In genomic region chr1:75187126-75187525, GRCm38 (mm10) we compare ENCODE assay signal across 23 mouse cellular contexts. TPM values are rescaled to one million over a fixed set of nuclear protein-coding genes. Genes with fewer than 3 reads are reported as not detected.
A peak's percentile ranks its signal among the peaks of the same experiment; 100 is the strongest.
DNase-seq lines count a peak whose midpoint lies in the region; ATAC-seq and TF ChIP-seq lines count a peak whose summit lies in the region.
"Had no signal": no experiment of that assay in that cellular context is flagged by ENCODE, and none has a peak within 500 bp of the region (broad histone marks: within the 10 kb centered on the region; RNA-seq: fewer than 3 reads in every experiment).

No protein-coding gene starts in this region.

- H3K9me3 ChIP-seq in kidney, embryonic 16.5 days (ENCODE audit: low read length): no peaks in the 10 kb centered on the region
- H3K9me3 ChIP-seq in lung, embryonic 14.5 days (ENCODE audit: low read depth, low read length): no peaks in the 10 kb centered on the region
- no peaks in the 10 kb centered on the region for H3K9me3 ChIP-seq in MEL (replicated peaks; ENCODE audit: insufficient read depth, low read length)
- H3K9me3 ChIP-seq: embryonic facial prominence, embryonic 13.5 days; forebrain, embryonic 13.5 days; forebrain, embryonic 15.5 days had no signal

- H3K79me2 ChIP-seq in MEL (ENCODE audit: control insufficient read depth, insufficient read depth, low read length, poor library complexity): peaks cover 6% of the 10 kb centered on the region

- no peak overlapping the region for H3K27ac ChIP-seq in kidney, adult 2 months (ENCODE audit: insufficient read depth, low read depth, low read length)
- no peak overlapping the region for H3K27ac ChIP-seq in kidney, embryonic 16.5 days (ENCODE audit: low read length)
- no peak overlapping the region for H3K27ac ChIP-seq in lung, embryonic 14.5 days (ENCODE audit: low read depth)
- H3K27ac ChIP-seq in MEL (ENCODE audit: control insufficient read depth, low read depth, low read length): no peak overlapping the region
- H3K27ac ChIP-seq: embryonic facial prominence, embryonic 13.5 days; forebrain, embryonic 13.5 days; forebrain, embryonic 15.5 days had no signal

- no peak for TF ChIP-seq POLR2A in kidney, adult 2 months (IDR thresholded peaks at IDR 0.05; ENCODE audit: low read depth, low read length)
- no peak for TF ChIP-seq POLR2A in MEL (IDR thresholded peaks at IDR 0.05; ENCODE audit: control insufficient read depth in 1 of 2, insufficient read depth in 1 of 2, low read depth in 1 of 2, low read length in 2 of 2, poor library complexity in 1 of 2)

- peaks cover 3% of the 10 kb centered on the region for H3K36me3 ChIP-seq in kidney, adult 2 months (ENCODE audit: control insufficient read depth, insufficient read depth, low read length)
- peaks cover 37% of the 10 kb centered on the region for H3K36me3 ChIP-seq in kidney, embryonic 16.5 days (ENCODE audit: insufficient read depth, low read length)
- H3K36me3 ChIP-seq in lung, embryonic 14.5 days (ENCODE audit: insufficient read depth): peaks cover 47% of the 10 kb centered on the region
- H3K36me3 ChIP-seq in MEL (ENCODE audit: control insufficient read depth in 1 of 2, insufficient read depth in 2 of 2, low read length in 2 of 2): peaks cover 0 to 24% of the 10 kb centered on the region in 2 experiments; a peak in 2 of 4 replicates

- no peak overlapping the region for H3K9ac ChIP-seq in kidney, embryonic 16.5 days (replicated peaks; ENCODE audit: low read length)
- no peak overlapping the region for H3K9ac ChIP-seq in lung, embryonic 14.5 days
- no peak overlapping the region for H3K9ac ChIP-seq in MEL (ENCODE audit: control insufficient read depth, low read depth, low read length, poor library complexity, severe bottlenecking)
- H3K9ac ChIP-seq: embryonic facial prominence, embryonic 13.5 days; forebrain, embryonic 13.5 days; forebrain, embryonic 15.5 days; forebrain, postnatal 0 days had no signal

- ATAC-seq in kidney, embryonic 16.5 days (ENCODE audit: low FRiP score, low TSS enrichment): no peak
- ATAC-seq in lung, embryonic 14.5 days (ENCODE audit: insufficient read depth): no peak
- ATAC-seq: CD4-positive, CD25-positive, alpha-beta regulatory T cell, adult 4 months; forebrain, embryonic 13.5 days; forebrain, embryonic 15.5 days; forebrain, postnatal 0 days had no signal

- TF ChIP-seq RAD21 in MEL (IDR thresholded peaks at IDR 0.05; ENCODE audit: low read depth, low read length): no peak

- peaks cover 3% of the 10 kb centered on the region; the same call in 1 of the 2 replicates for H3K4me1 ChIP-seq in kidney, adult 2 months (ENCODE audit: control insufficient read depth, insufficient read depth, low read length)
- peaks cover 12% of the 10 kb centered on the region for H3K4me1 ChIP-seq in kidney, embryonic 16.5 days (ENCODE audit: insufficient read depth, low read length)
- H3K4me1 ChIP-seq in lung, embryonic 14.5 days (ENCODE audit: insufficient read depth): peaks cover 9% of the 10 kb centered on the region; the same call in 1 of the 2 replicates
- H3K4me1 ChIP-seq in MEL (ENCODE audit: control insufficient read depth in 1 of 2, insufficient read depth in 2 of 2, low read length in 2 of 2): peaks cover 3 to 29% of the 10 kb centered on the region in 2 experiments; a peak in 3 of 4 replicates

- TF ChIP-seq CTCF in kidney, adult 2 months (conservative IDR thresholded peaks at IDR 0.05; ENCODE audit: insufficient read depth, insufficient read length, low read depth, low read length): no peak
- TF ChIP-seq CTCF in lung, embryonic 14.5 days (IDR thresholded peaks at IDR 0.05; ENCODE audit: low read depth): no peak
- no peak for TF ChIP-seq CTCF in MEL (IDR thresholded peaks at IDR 0.05 in 2 of 3, conservative IDR thresholded peaks at IDR 0.05 in 1 of 3; ENCODE audit: control insufficient read depth in 1 of 3, insufficient read depth in 1 of 3, low read depth in 2 of 3, low read length in 3 of 3, poor library complexity in 1 of 3, severe bottlenecking in 1 of 3)

- no peak for TF ChIP-seq EP300 in MEL (IDR thresholded peaks at IDR 0.05; ENCODE audit: low read depth in 1 of 2, low read length in 2 of 2)

- no peaks in the 10 kb centered on the region for H3K27me3 ChIP-seq in kidney, adult 2 months (replicated peaks; ENCODE audit: control insufficient read depth, insufficient read depth, low read length)
- no peaks in the 10 kb centered on the region for H3K27me3 ChIP-seq in kidney, embryonic 16.5 days (ENCODE audit: insufficient read depth, low read length)
- no peaks in the 10 kb centered on the region for H3K27me3 ChIP-seq in lung, embryonic 14.5 days (ENCODE audit: insufficient read depth, low read length)
- no peaks in the 10 kb centered on the region for H3K27me3 ChIP-seq in MEL (ENCODE audit: control insufficient read depth in 1 of 2, insufficient read depth in 2 of 2, low read length in 2 of 2)
- H3K27me3 ChIP-seq: CH12.LX; embryonic facial prominence, embryonic 13.5 days; forebrain, embryonic 13.5 days; forebrain, embryonic 15.5 days had no signal

- no peak overlapping the region for H3K4me3 ChIP-seq in kidney, adult 2 months (ENCODE audit: insufficient read depth, low read depth, low read length)
- no peak overlapping the region for H3K4me3 ChIP-seq in kidney, embryonic 16.5 days (ENCODE audit: low read length)
- no peak overlapping the region for H3K4me3 ChIP-seq in lung, embryonic 14.5 days (ENCODE audit: low read depth, low read length)
- no peak overlapping the region for H3K4me3 ChIP-seq in MEL (ENCODE audit: control insufficient read depth in 1 of 2, insufficient read depth in 1 of 2, low read depth in 2 of 2, low read length in 2 of 2)
- H3K4me3 ChIP-seq: embryonic facial prominence, embryonic 13.5 days; forebrain, embryonic 13.5 days; forebrain, embryonic 15.5 days had no signal

- H3K4me2 ChIP-seq in kidney, embryonic 16.5 days (replicated peaks; ENCODE audit: low read depth, low read length): no peak overlapping the region
- no peak overlapping the region for H3K4me2 ChIP-seq in lung, embryonic 14.5 days
- H3K4me2 ChIP-seq: embryonic facial prominence, embryonic 13.5 days; forebrain, embryonic 13.5 days; forebrain, embryonic 15.5 days had no signal

- peak; percentile 17 for DNase-seq in kidney, adult 2 months
- DNase-seq in lung, embryonic 14.5 days: peak; percentile 55
- no peak for DNase-seq in lung, postnatal 4 days
- peak; percentile 91 for DNase-seq in 416B (ENCODE audit: low read depth)
- DNase-seq in MEL (ENCODE audit: low read depth, low spot score): peak; percentile 59
- DNase-seq in thymus, postnatal 25 days: no peak
- no peak for DNase-seq in thymus, postnatal 36 days
- DNase-seq: adrenal gland, adult 2 months; adrenal gland, postnatal 10 days; adrenal gland, postnatal 25 days; B cell, adult 2 months; cerebellum, adult 11-12 months; cerebellum, adult 2 months; cerebellum, adult 9-10 months; cerebellum, postnatal 10 days; cerebellum, postnatal 25 days; forebrain, postnatal 0 days had no signal

TF ChIP-seq in MEL, 35 proteins besides CTCF, POLR2A, EP300 and RAD21:
- no peak for TF ChIP-seq MEF2A (IDR thresholded peaks at IDR 0.05; ENCODE audit: extremely low read depth, insufficient replicate concordance, low read depth, low read length, poor library complexity, severe bottlenecking)

RNA-seq across cellular contexts. Expression of gene Ankzf1, which starts 4.8 kb away (rescaled TPM):
- 14.5 and 17.0 TPM in 2 replicates for polyA plus RNA-seq in kidney, adult 2 months (2012; rRNA removed)
- polyA plus RNA-seq in kidney, embryonic 16.5 days (2015; fragmentation: Nextera tagmentation; extraction: Ambion mirVana): 29.2 and 30.1 TPM in 2 replicates
- polyA plus RNA-seq in lung, embryonic 14.5 days (2014; fragmentation: Nextera tagmentation; extraction: Ambion mirVana): 13.3 and 16.5 TPM in 2 replicates
- 5.5 and 8.1 TPM in 2 replicates for total RNA-seq in MEL (2012; rRNA removed)
- 10 to 100 TPM in 1 of 2 experiments, not detected in 1; 16.7 TPM for polyA plus RNA-seq in MEL (2012; ENCODE audit: insufficient read depth in 1 of 2, insufficient read length in 2 of 2, low read depth in 1 of 2, low replicate concordance in 2 of 2, missing spikeins in 1 of 2)

RNA-seq across cellular contexts. Expression of gene Atg9a, which starts 4.9 kb away (rescaled TPM):
- polyA plus RNA-seq in kidney, adult 2 months (2012; rRNA removed): 67.5 and 86.5 TPM in 2 replicates
- 33.0 and 36.0 TPM in 2 replicates for polyA plus RNA-seq in kidney, embryonic 16.5 days (2015; fragmentation: Nextera tagmentation; extraction: Ambion mirVana)
- polyA plus RNA-seq in lung, embryonic 14.5 days (2014; fragmentation: Nextera tagmentation; extraction: Ambion mirVana): 25.2 and 27.5 TPM in 2 replicates
- 7.8 and 10.2 TPM in 2 replicates for total RNA-seq in MEL (2012; rRNA removed)
- polyA plus RNA-seq in MEL (2012; ENCODE audit: insufficient read depth in 1 of 2, insufficient read length in 2 of 2, low read depth in 1 of 2, low replicate concordance in 2 of 2, missing spikeins in 1 of 2): 10 to 100 TPM in 1 of 2 experiments, not detected in 1; 26.1 TPM

RNA-seq across cellular contexts. Expression of gene Abcb6, which starts 6.9 kb away (rescaled TPM):
- polyA plus RNA-seq in kidney, adult 2 months (2012; rRNA removed): 41.3 and 47.0 TPM in 2 replicates
- polyA plus RNA-seq in kidney, embryonic 16.5 days (2015; fragmentation: Nextera tagmentation; extraction: Ambion mirVana): 36.4 and 37.2 TPM in 2 replicates
- 15.4 and 16.8 TPM in 2 replicates for polyA plus RNA-seq in lung, embryonic 14.5 days (2014; fragmentation: Nextera tagmentation; extraction: Ambion mirVana)
- 79.2 and 84.4 TPM in 2 replicates for total RNA-seq in MEL (2012; rRNA removed)
- polyA plus RNA-seq in MEL (2012; ENCODE audit: insufficient read depth in 1 of 2, insufficient read length in 2 of 2, low read depth in 1 of 2, low replicate concordance in 2 of 2, missing spikeins in 1 of 2): 10 to 100 TPM in 1 of 2 experiments, not detected in 1; 73.5 TPM

RNA-seq across cellular contexts. Expression of gene Zfand2b, which starts 18.7 kb away (rescaled TPM):
- polyA plus RNA-seq in kidney, adult 2 months (2012; rRNA removed): 61.6 and 73.7 TPM in 2 replicates
- 48.4 and 51.0 TPM in 2 replicates for polyA plus RNA-seq in kidney, embryonic 16.5 days (2015; fragmentation: Nextera tagmentation; extraction: Ambion mirVana)
- 32.6 and 32.9 TPM in 2 replicates for polyA plus RNA-seq in lung, embryonic 14.5 days (2014; fragmentation: Nextera tagmentation; extraction: Ambion mirVana)
- total RNA-seq in MEL (2012; rRNA removed): 14.4 and 15.0 TPM in 2 replicates
- 10 to 100 TPM in 1 of 2 experiments, not detected in 1; 18.3 TPM for polyA plus RNA-seq in MEL (2012; ENCODE audit: insufficient read depth in 1 of 2, insufficient read length in 2 of 2, low read depth in 1 of 2, low replicate concordance in 2 of 2, missing spikeins in 1 of 2)

RNA-seq across cellular contexts. Expression of gene Glb1l, which starts 23.5 kb away (rescaled TPM):
- polyA plus RNA-seq in kidney, adult 2 months (2012; rRNA removed): 118 and 146 TPM in 2 replicates
- 57.4 and 63.8 TPM in 2 replicates for polyA plus RNA-seq in kidney, embryonic 16.5 days (2015; fragmentation: Nextera tagmentation; extraction: Ambion mirVana)
- polyA plus RNA-seq in lung, embryonic 14.5 days (2014; fragmentation: Nextera tagmentation; extraction: Ambion mirVana): 16.0 and 16.7 TPM in 2 replicates
- 4.0 and 7.6 TPM in 2 replicates for total RNA-seq in MEL (2012; rRNA removed)
- polyA plus RNA-seq in MEL (2012; ENCODE audit: insufficient read depth in 1 of 2, insufficient read length in 2 of 2, low read depth in 1 of 2, low replicate concordance in 2 of 2, missing spikeins in 1 of 2): 10 to 100 TPM in 1 of 2 experiments, not detected in 1; 13.0 TPM

Comparison
In these comparisons a context has a peak if more than half of its experiments do, and no peak if none do; other contexts are left out.
1. DNase-seq: peak in kidney, adult 2 months (single experiment), lung, embryonic 14.5 days (single experiment), 416B (single experiment) and MEL (single experiment); none in lung, postnatal 4 days (0 of 2), thymus, postnatal 25 days (single experiment) and thymus, postnatal 36 days (0 of 2).